Mouse (Mus musculus): ENCODE data around the gene Atad3a. TPM values are rescaled to one million over a fixed set of nuclear protein-coding genes. Genes with fewer than 3 reads are reported as not detected.

The Atad3a gene
- polyA plus RNA-seq, 1 experiment from 2014 or later: 70.9 TPM

- H3K36me3 ChIP-seq (ENCODE audit: control insufficient read depth, insufficient read depth, low read length): no peaks in the 10 kb centered on the region
- H3K4me2 ChIP-seq (replicated peaks; ENCODE audit: low read depth, low read length): peak overlapping the region; percentile 93
- peaks cover 12% of the 10 kb centered on the region for H3K27me3 ChIP-seq (ENCODE audit: control insufficient read depth, insufficient read depth, low read length)
- DNase-seq (ENCODE audit: low spot score): peak; percentile 76
- no peaks in the 10 kb centered on the region; the same call in 1 of the 2 replicates for H3K4me1 ChIP-seq (replicated peaks; ENCODE audit: control insufficient read depth, insufficient read depth, low read length)
- no peaks in the 10 kb centered on the region for H3K9me3 ChIP-seq (ENCODE audit: control insufficient read depth, low read length)
- peak overlapping the region; percentile 67 for H3K4me3 ChIP-seq (ENCODE audit: low read depth, low read length)
- peak; percentile 69; the same call in 1 of the 2 replicates for ATAC-seq (ENCODE audit: low FRiP score)
- H3K27ac ChIP-seq (ENCODE audit: low read depth, low read length): peak overlapping the region; percentile 69; the same call in 1 of the 2 replicates
- 1% methylated on average over 78 of the region's 92 CpGs for WGBS
- peak overlapping the region; percentile 80 for H3K9ac ChIP-seq (ENCODE audit: low read depth, low read length)
Observed at GRCm38 (mm10) chr4:155694482-155695401, 66.2 kb downstream of the Atad3a start.

GRCm38 (mm10) chr4:155694111-155694481, 66.8 kb downstream of the Atad3a start, which contains the start of gene Fndc10:
TSS of gene Fndc10 (plus strand) at chr4:155694342.
- Histone ChIP-seq H3K4me2 (replicated peaks; ENCODE audit: low read depth, low read length) (peak within 1 kb of the TSS; percentile 93), H3K27ac (ENCODE audit: low read depth, low read length) (peak within 1 kb of the TSS; percentile 69; the same call in 1 of the 2 replicates), H3K4me3 (ENCODE audit: low read depth, low read length) (peak within 1 kb of the TSS; percentile 67), H3K4me1 (replicated peaks; ENCODE audit: control insufficient read depth, insufficient read depth, low read length) (no peaks in the 10 kb centered on the region; the same call in 1 of the 2 replicates), H3K36me3 (ENCODE audit: control insufficient read depth, insufficient read depth, low read length) (no peaks in the 10 kb centered on the region), H3K27me3 (ENCODE audit: control insufficient read depth, insufficient read depth, low read length) (peaks cover 12% of the 10 kb centered on the region), H3K9me3 (ENCODE audit: control insufficient read depth, low read length) (no peaks in the 10 kb centered on the region), H3K9ac (ENCODE audit: low read depth, low read length) (peak within 1 kb of the TSS; percentile 80)
- ATAC-seq (ENCODE audit: low FRiP score) (peak; percentile 83), DNase-seq (ENCODE audit: low spot score) (peak; percentile 80)
- WGBS: under 1% methylated on average over 24 of the region's 47 CpGs

DNA sequence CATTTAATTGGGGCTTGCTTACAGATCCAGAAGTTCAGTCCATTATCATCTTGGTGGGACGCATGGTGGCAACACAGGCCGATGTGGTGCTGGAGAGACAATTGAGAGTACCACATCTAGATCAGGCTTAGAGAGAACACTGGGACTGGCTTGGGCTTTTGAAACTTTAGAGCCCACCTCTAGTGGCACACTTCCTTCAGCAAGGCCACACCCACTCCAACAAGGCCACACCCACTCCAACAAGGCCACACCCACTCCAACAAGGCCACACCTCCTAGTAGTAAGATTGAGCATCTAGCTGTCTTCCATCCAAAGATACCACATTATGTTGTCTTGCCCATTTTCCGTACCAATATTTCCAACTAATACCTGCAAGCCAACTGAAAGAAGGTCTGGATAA, 68.5 kb downstream of the Atad3a start:
- H3K4me1 ChIP-seq (replicated peaks; ENCODE audit: control insufficient read depth, insufficient read depth, low read length): no peaks in the 10 kb centered on the region; the same call in 1 of the 2 replicates
- no peak for DNase-seq (ENCODE audit: low spot score)
- H3K4me2 ChIP-seq (replicated peaks; ENCODE audit: low read depth, low read length): no peak overlapping the region
- H3K27ac ChIP-seq (ENCODE audit: low read depth, low read length): no peak overlapping the region
- no peaks in the 10 kb centered on the region for H3K36me3 ChIP-seq (ENCODE audit: control insufficient read depth, insufficient read depth, low read length)
- no peak overlapping the region for H3K4me3 ChIP-seq (ENCODE audit: low read depth, low read length)
- WGBS: 95% methylated on average over 3 of the region's 3 CpGs
- H3K9me3 ChIP-seq (ENCODE audit: control insufficient read depth, low read length): no peaks in the 10 kb centered on the region
- no peak for ATAC-seq (ENCODE audit: low FRiP score)
- no peak overlapping the region for H3K9ac ChIP-seq (ENCODE audit: low read depth, low read length)
- peaks cover 12% of the 10 kb centered on the region for H3K27me3 ChIP-seq (ENCODE audit: control insufficient read depth, insufficient read depth, low read length)

Other genes with a start within 250 kb of the Atad3a start
- gene Nadk, start 198.7 kb downstream of the Atad3a start, polyA plus RNA-seq (2014; fragmentation: Nextera tagmentation; extraction: Ambion mirVana): 94.6 and 103 TPM in 2 replicates
- gene Slc35e2, start 159.7 kb downstream of the Atad3a start, polyA plus RNA-seq (2014; fragmentation: Nextera tagmentation; extraction: Ambion mirVana): 17.0 and 18.1 TPM in 2 replicates
- 74.1 and 77.6 TPM in 2 replicates for gene Cdk11b, start 136.2 kb downstream of the Atad3a start, polyA plus RNA-seq (2014; fragmentation: Nextera tagmentation; extraction: Ambion mirVana)
- not detected in 2 replicates for gene Gm10563, start 115.7 kb downstream of the Atad3a start, polyA plus RNA-seq (2014; fragmentation: Nextera tagmentation; extraction: Ambion mirVana)
- gene Mmp23, start 107.7 kb downstream of the Atad3a start, polyA plus RNA-seq (2014; fragmentation: Nextera tagmentation; extraction: Ambion mirVana): 2.6 and 3.1 TPM in 2 replicates
- 9.9 and 12.5 TPM in 2 replicates for gene Mib2, start 91.9 kb downstream of the Atad3a start, polyA plus RNA-seq (2014; fragmentation: Nextera tagmentation; extraction: Ambion mirVana)
- 1.6 and 1.8 TPM in 2 replicates for gene Fndc10, start 66.8 kb downstream of the Atad3a start, polyA plus RNA-seq (2014; fragmentation: Nextera tagmentation; extraction: Ambion mirVana)
- gene Ssu72, start 56.3 kb downstream of the Atad3a start, polyA plus RNA-seq (2014; fragmentation: Nextera tagmentation; extraction: Ambion mirVana): 165 and 168 TPM in 2 replicates
- gene Tmem240, start 26.3 kb downstream of the Atad3a start, polyA plus RNA-seq (2014; fragmentation: Nextera tagmentation; extraction: Ambion mirVana): 0.73 and 0.91 TPM in 2 replicates
- 8.6 and 9.5 TPM in 2 replicates for gene Vwa1, start 13.6 kb upstream of the Atad3a start, polyA plus RNA-seq (2014; fragmentation: Nextera tagmentation; extraction: Ambion mirVana)
- gene Tmem88b, start 24.8 kb upstream of the Atad3a start, polyA plus RNA-seq (2014; fragmentation: Nextera tagmentation; extraction: Ambion mirVana): 0.25 and 0.52 TPM in 2 replicates
- not detected in 2 replicates for gene Ankrd65, start 29.3 kb upstream of the Atad3a start, polyA plus RNA-seq (2014; fragmentation: Nextera tagmentation; extraction: Ambion mirVana)
- gene Mrpl20, start 41.8 kb upstream of the Atad3a start, polyA plus RNA-seq (2014; fragmentation: Nextera tagmentation; extraction: Ambion mirVana): 238 and 242 TPM in 2 replicates
- gene Ccnl2, start 51.4 kb upstream of the Atad3a start, polyA plus RNA-seq (2014; fragmentation: Nextera tagmentation; extraction: Ambion mirVana): 163 and 170 TPM in 2 replicates
- gene Aurkaip1, start 70.2 kb upstream of the Atad3a start, polyA plus RNA-seq (2014; fragmentation: Nextera tagmentation; extraction: Ambion mirVana): 112 and 123 TPM in 2 replicates
- 31.1 and 36.8 TPM in 2 replicates for gene Mxra8, start 78.6 kb upstream of the Atad3a start, polyA plus RNA-seq (2014; fragmentation: Nextera tagmentation; extraction: Ambion mirVana)
- 7.5 and 8.8 TPM in 2 replicates for gene Dvl1, start 86.3 kb upstream of the Atad3a start, polyA plus RNA-seq (2014; fragmentation: Nextera tagmentation; extraction: Ambion mirVana)
- 0.46 TPM in 2 replicates for gene Tas1r3, start 102.3 kb upstream of the Atad3a start, polyA plus RNA-seq (2014; fragmentation: Nextera tagmentation; extraction: Ambion mirVana)
- gene Cptp, start 108.3 kb upstream of the Atad3a start, polyA plus RNA-seq (2014; fragmentation: Nextera tagmentation; extraction: Ambion mirVana): 19.8 and 22.7 TPM in 2 replicates
- 93.1 and 95.4 TPM in 2 replicates for gene Ints11, start 108.5 kb upstream of the Atad3a start, polyA plus RNA-seq (2014; fragmentation: Nextera tagmentation; extraction: Ambion mirVana)
- 41.6 and 43.2 TPM in 2 replicates for gene Pusl1, start 130.7 kb upstream of the Atad3a start, polyA plus RNA-seq (2014; fragmentation: Nextera tagmentation; extraction: Ambion mirVana)
- 29.0 and 34.7 TPM in 2 replicates for gene Acap3, start 130.7 kb upstream of the Atad3a start, polyA plus RNA-seq (2014; fragmentation: Nextera tagmentation; extraction: Ambion mirVana)
- 142 and 160 TPM in 2 replicates for gene Ube2j2, start 182.7 kb upstream of the Atad3a start, polyA plus RNA-seq (2014; fragmentation: Nextera tagmentation; extraction: Ambion mirVana)
- gene C1qtnf12, start 201.2 kb upstream of the Atad3a start, polyA plus RNA-seq (2014; fragmentation: Nextera tagmentation; extraction: Ambion mirVana): 21.0 and 24.0 TPM in 2 replicates
- gene B3galt6, start 231.6 kb upstream of the Atad3a start, polyA plus RNA-seq (2014; fragmentation: Nextera tagmentation; extraction: Ambion mirVana): 18.2 and 19.4 TPM in 2 replicates
- 136 and 143 TPM in 2 replicates for gene Sdf4, start 231.8 kb upstream of the Atad3a start, polyA plus RNA-seq (2014; fragmentation: Nextera tagmentation; extraction: Ambion mirVana)